ENCODE assay signal across 23 mouse cellular contexts in genomic region chr5:104333643-104334042, GRCm38 (mm10). TPM values are rescaled to one million over a fixed set of nuclear protein-coding genes. Genes with fewer than 3 reads are reported as not detected.
DNase-seq lines count a peak whose midpoint lies in the region; ATAC-seq and TF ChIP-seq lines count a peak whose summit lies in the region.
"Had no signal": no experiment of that assay in that cellular context is flagged by ENCODE, and none has a peak within 500 bp of the region (broad histone marks: within the 10 kb centered on the region; RNA-seq: fewer than 3 reads in every experiment).

No protein-coding gene starts in this region.

- no peak overlapping the region for H3K9ac ChIP-seq in hindbrain, embryonic 13.5 days
- no peak overlapping the region for H3K9ac ChIP-seq in hindbrain, embryonic 11.5 days (ENCODE audit: low read depth, low read length)
- H3K9ac ChIP-seq in lung, embryonic 14.5 days: no peak overlapping the region
- H3K9ac ChIP-seq in embryonic facial prominence, embryonic 12.5 days: no peak overlapping the region
- no peak overlapping the region for H3K9ac ChIP-seq in forebrain, postnatal 0 days
- H3K9ac ChIP-seq: embryonic facial prominence, embryonic 15.5 days; heart, embryonic 15.5 days; stomach, embryonic 15.5 days had no signal

- no peak overlapping the region for H3K27ac ChIP-seq in hindbrain, embryonic 13.5 days
- no peak overlapping the region for H3K27ac ChIP-seq in hindbrain, embryonic 11.5 days (ENCODE audit: low read depth, low read length)
- H3K27ac ChIP-seq in lung, embryonic 14.5 days (ENCODE audit: low read depth): no peak overlapping the region
- no peak overlapping the region for H3K27ac ChIP-seq in embryonic facial prominence, embryonic 12.5 days
- H3K27ac ChIP-seq in forebrain, postnatal 0 days (ENCODE audit: low read depth, low read length): no peak overlapping the region
- H3K27ac ChIP-seq: embryonic facial prominence, embryonic 15.5 days; heart, embryonic 15.5 days; stomach, embryonic 15.5 days had no signal

- no peaks in the 10 kb centered on the region for H3K9me3 ChIP-seq in hindbrain, embryonic 13.5 days
- no peaks in the 10 kb centered on the region for H3K9me3 ChIP-seq in hindbrain, embryonic 11.5 days (ENCODE audit: control insufficient read depth, low read length)
- H3K9me3 ChIP-seq in lung, embryonic 14.5 days (ENCODE audit: low read depth, low read length): no peaks in the 10 kb centered on the region
- H3K9me3 ChIP-seq in embryonic facial prominence, embryonic 12.5 days: no peaks in the 10 kb centered on the region
- no peaks in the 10 kb centered on the region for H3K9me3 ChIP-seq in forebrain, postnatal 0 days (ENCODE audit: low read length)
- H3K9me3 ChIP-seq: embryonic facial prominence, embryonic 15.5 days; heart, embryonic 15.5 days; stomach, embryonic 15.5 days had no signal

- DNase-seq in hindbrain, embryonic 11.5 days (ENCODE audit: low spot score): no peak
- DNase-seq in lung, embryonic 14.5 days: no peak
- no peak for DNase-seq in lung, postnatal 4 days
- DNase-seq in forebrain, postnatal 0 days: no peak
- no peak for DNase-seq in adrenal gland, postnatal 10 days

- no peak overlapping the region for H3K4me2 ChIP-seq in hindbrain, embryonic 13.5 days
- no peak overlapping the region for H3K4me2 ChIP-seq in hindbrain, embryonic 11.5 days (replicated peaks; ENCODE audit: low read depth, low read length)
- no peak overlapping the region for H3K4me2 ChIP-seq in lung, embryonic 14.5 days
- H3K4me2 ChIP-seq in embryonic facial prominence, embryonic 12.5 days (replicated peaks): no peak overlapping the region
- no peak overlapping the region for H3K4me2 ChIP-seq in forebrain, postnatal 0 days (ENCODE audit: low read depth)
- H3K4me2 ChIP-seq: embryonic facial prominence, embryonic 15.5 days; liver, embryonic 11.5 days; stomach, embryonic 15.5 days had no signal

- H3K4me3 ChIP-seq in hindbrain, embryonic 13.5 days: no peak overlapping the region
- no peak overlapping the region for H3K4me3 ChIP-seq in hindbrain, embryonic 11.5 days (ENCODE audit: low read depth, low read length)
- no peak overlapping the region for H3K4me3 ChIP-seq in lung, embryonic 14.5 days (ENCODE audit: low read depth, low read length)
- H3K4me3 ChIP-seq in embryonic facial prominence, embryonic 12.5 days: no peak overlapping the region
- H3K4me3 ChIP-seq in forebrain, postnatal 0 days (ENCODE audit: low read depth, low read length): no peak overlapping the region
- H3K4me3 ChIP-seq: embryonic facial prominence, embryonic 15.5 days; heart, embryonic 15.5 days; stomach, embryonic 15.5 days had no signal

- H3K27me3 ChIP-seq in hindbrain, embryonic 13.5 days: no peaks in the 10 kb centered on the region
- no peaks in the 10 kb centered on the region for H3K27me3 ChIP-seq in hindbrain, embryonic 11.5 days (ENCODE audit: control insufficient read depth, insufficient read depth, low read length)
- no peaks in the 10 kb centered on the region for H3K27me3 ChIP-seq in lung, embryonic 14.5 days (ENCODE audit: insufficient read depth, low read length)
- H3K27me3 ChIP-seq in embryonic facial prominence, embryonic 12.5 days: peaks cover 6% of the 10 kb centered on the region; the same call in 1 of the 2 replicates
- H3K27me3 ChIP-seq in forebrain, postnatal 0 days (ENCODE audit: insufficient read depth, low read length): no peaks in the 10 kb centered on the region
- H3K27me3 ChIP-seq: embryonic facial prominence, embryonic 15.5 days; stomach, embryonic 15.5 days had no signal

- peak; percentile 24; the same call in 1 of the 2 replicates for ATAC-seq in hindbrain, embryonic 13.5 days (ENCODE audit: low FRiP score)
- no peak for ATAC-seq in hindbrain, embryonic 11.5 days (ENCODE audit: low FRiP score)
- peak; percentile 33; the same call in 1 of the 2 replicates for ATAC-seq in lung, embryonic 14.5 days (ENCODE audit: insufficient read depth)
- ATAC-seq in embryonic facial prominence, embryonic 12.5 days (ENCODE audit: insufficient number of reproducible peaks, insufficient read depth, low FRiP score, low TSS enrichment): 0 out of 2 replicates have a peak, but pooled peaks have one; percentile 28
- ATAC-seq in forebrain, postnatal 0 days: peak; percentile 16; the same call in 1 of the 2 replicates

- no peaks in the 10 kb centered on the region; the same call in 1 of the 2 replicates for H3K4me1 ChIP-seq in hindbrain, embryonic 13.5 days (replicated peaks)
- no peaks in the 10 kb centered on the region for H3K4me1 ChIP-seq in hindbrain, embryonic 11.5 days (replicated peaks; ENCODE audit: control insufficient read depth, insufficient read depth, low read length)
- H3K4me1 ChIP-seq in lung, embryonic 14.5 days (ENCODE audit: insufficient read depth): no peaks in the 10 kb centered on the region
- H3K4me1 ChIP-seq in embryonic facial prominence, embryonic 12.5 days: no peaks in the 10 kb centered on the region
- no peaks in the 10 kb centered on the region for H3K4me1 ChIP-seq in forebrain, postnatal 0 days (ENCODE audit: insufficient read depth)
- H3K4me1 ChIP-seq: stomach, embryonic 15.5 days had no signal

- no peak for TF ChIP-seq CTCF in lung, embryonic 14.5 days (IDR thresholded peaks at IDR 0.05; ENCODE audit: low read depth)
- TF ChIP-seq CTCF in forebrain, postnatal 0 days (IDR thresholded peaks at IDR 0.05; ENCODE audit: low read depth): no peak

- no peaks in the 10 kb centered on the region for H3K36me3 ChIP-seq in hindbrain, embryonic 13.5 days
- no peaks in the 10 kb centered on the region for H3K36me3 ChIP-seq in hindbrain, embryonic 11.5 days (ENCODE audit: control insufficient read depth, insufficient read depth, low read length)
- H3K36me3 ChIP-seq in lung, embryonic 14.5 days (ENCODE audit: insufficient read depth): no peaks in the 10 kb centered on the region
- H3K36me3 ChIP-seq in embryonic facial prominence, embryonic 12.5 days: peaks cover 6% of the 10 kb centered on the region; the same call in 1 of the 2 replicates
- H3K36me3 ChIP-seq in forebrain, postnatal 0 days (ENCODE audit: insufficient read depth): no peaks in the 10 kb centered on the region
- H3K36me3 ChIP-seq: embryonic facial prominence, embryonic 15.5 days; heart, embryonic 15.5 days; stomach, embryonic 15.5 days had no signal

- WGBS in hindbrain, embryonic 13.5 days: 75% methylated on average over 6 of the region's 6 CpGs
- 76% methylated on average over 6 of the region's 6 CpGs for WGBS in hindbrain, embryonic 11.5 days
- 76% methylated on average over 6 of the region's 6 CpGs for WGBS in lung, embryonic 14.5 days
- 80% methylated on average over 6 of the region's 6 CpGs for WGBS in embryonic facial prominence, embryonic 12.5 days
- WGBS in forebrain, postnatal 0 days: 78% methylated on average over 6 of the region's 6 CpGs

RNA-seq across cellular contexts. Expression of gene Mepe, which starts 8.5 kb away (rescaled TPM):
- not detected in 2 replicates for polyA plus RNA-seq in hindbrain, embryonic 13.5 days (2015; fragmentation: Nextera tagmentation; extraction: Ambion mirVana)
- not detected in 2 replicates for polyA plus RNA-seq in hindbrain, embryonic 11.5 days (2014; fragmentation: Nextera tagmentation; extraction: Ambion mirVana)
- not detected in 2 replicates for polyA plus RNA-seq in lung, embryonic 14.5 days (2014; fragmentation: Nextera tagmentation; extraction: Ambion mirVana)
- polyA plus RNA-seq in embryonic facial prominence, embryonic 12.5 days (2016; fragmentation: Nextera tagmentation; extraction: Ambion mirVana): not detected in 2 replicates
- total RNA-seq in forebrain, postnatal 0 days (2014; rRNA removed): 0.14 TPM in 1 of 2 replicates, not detected in the other
- polyA plus RNA-seq in forebrain, postnatal 0 days (2015; fragmentation: Nextera tagmentation; extraction: Ambion mirVana): not detected in 2 replicates
- total RNA-seq in adrenal gland, postnatal 10 days (2021): 1 to 10 TPM in 1 of 2 experiments, not detected in 1; 1.1 TPM
- total RNA-seq: adrenal gland, postnatal 36 days; gastrocnemius, adult 8-10 months; heart, adult 18-20 months; hematopoietic stem cell, adult 5-6 weeks; layer of hippocampus, postnatal 36 days; left cerebral cortex, postnatal 36 days; megakaryocyte-erythroid progenitor cell, adult 5-6 weeks had no signal
- polyA plus RNA-seq: C2C12; cortical plate, adult 2 months; heart, embryonic 15.5 days; liver, embryonic 11.5 days; lung, postnatal 0 days; spleen, adult 2 months; stomach, embryonic 15.5 days; thymus, adult 2 months had no signal

RNA-seq across cellular contexts. Expression of gene Ibsp, which starts 34.7 kb away (rescaled TPM):
- polyA plus RNA-seq in hindbrain, embryonic 13.5 days (2015; fragmentation: Nextera tagmentation; extraction: Ambion mirVana): 2.0 TPM in 1 of 2 replicates, not detected in the other
- 0.11 TPM in 1 of 2 replicates, not detected in the other for polyA plus RNA-seq in hindbrain, embryonic 11.5 days (2014; fragmentation: Nextera tagmentation; extraction: Ambion mirVana)
- polyA plus RNA-seq in lung, embryonic 14.5 days (2014; fragmentation: Nextera tagmentation; extraction: Ambion mirVana): 3.0 and 3.9 TPM in 2 replicates
- polyA plus RNA-seq in embryonic facial prominence, embryonic 12.5 days (2016; fragmentation: Nextera tagmentation; extraction: Ambion mirVana): 0.46 and 0.64 TPM in 2 replicates
- 2.6 and 20.2 TPM in 2 replicates for total RNA-seq in forebrain, postnatal 0 days (2014; rRNA removed)
- 0.33 and 0.50 TPM in 2 replicates for polyA plus RNA-seq in forebrain, postnatal 0 days (2015; fragmentation: Nextera tagmentation; extraction: Ambion mirVana)
- total RNA-seq in adrenal gland, postnatal 10 days (2021): 10 to 100 TPM in 1 of 2 experiments, not detected in 1; 16.2 TPM
- total RNA-seq: adrenal gland, postnatal 36 days; gastrocnemius, adult 8-10 months; heart, adult 18-20 months; megakaryocyte-erythroid progenitor cell, adult 5-6 weeks had no signal
- polyA plus RNA-seq: C2C12; liver, embryonic 11.5 days; spleen, adult 2 months had no signal
